Mouse (Mus musculus): ENCODE data around the gene Dyrk3. TPM values are rescaled to one million over a fixed set of nuclear protein-coding genes. Genes with fewer than 3 reads are reported as not detected.
A peak's percentile ranks its signal among the peaks of the same experiment; 100 is the strongest.

Dyrk3 gene
- polyA plus RNA-seq, 1 experiment from 2014 or later = 12.2 TPM

- no peak overlapping the region for H3K4me2 ChIP-seq (ENCODE audit: low read length)
- no peak for ATAC-seq
- no peak overlapping the region for H3K9ac ChIP-seq (ENCODE audit: low read depth, low read length)
- 33% methylated on average over 3 of the region's 3 CpGs for WGBS
- H3K9me3 ChIP-seq (ENCODE audit: control insufficient read depth, low read length) = no peaks in the 10 kb centered on the region
- H3K27me3 ChIP-seq (replicated peaks; ENCODE audit: control insufficient read depth, insufficient read depth, low read length) = no peaks in the 10 kb centered on the region
- H3K4me3 ChIP-seq (ENCODE audit: low read length) = no peak overlapping the region
- H3K4me1 ChIP-seq (ENCODE audit: control insufficient read depth, insufficient read depth, low read depth, low read length) = no peaks in the 10 kb centered on the region
- H3K27ac ChIP-seq (ENCODE audit: low read depth, low read length) = no peak overlapping the region
- 0 out of 2 replicates have a peak, but pooled peaks cover 3% of the 10 kb centered on the region for H3K36me3 ChIP-seq (ENCODE audit: control insufficient read depth, insufficient read depth, low read length)
Measured at GRCm38 (mm10) chr1:131121987-131122386, 16.2 kb downstream of the Dyrk3 start.

GRCm38 (mm10) chr1:131119026-131119425 lies 19.1 kb downstream of the Dyrk3 start:
- no peak overlapping the region for H3K4me3 ChIP-seq (ENCODE audit: low read length)

GRCm38 (mm10) chr1:131118530-131118929 lies 19.6 kb downstream of the Dyrk3 start:
- H3K27me3 ChIP-seq (replicated peaks; ENCODE audit: control insufficient read depth, insufficient read depth, low read length) = no peaks in the 10 kb centered on the region
- H3K36me3 ChIP-seq (ENCODE audit: control insufficient read depth, insufficient read depth, low read length) = no peaks in the 10 kb centered on the region
- H3K4me3 ChIP-seq (ENCODE audit: low read length) = no peak overlapping the region
- H3K9ac ChIP-seq (ENCODE audit: low read depth, low read length) = no peak overlapping the region
- peaks cover 3% of the 10 kb centered on the region; the same call in 1 of the 2 replicates for H3K4me1 ChIP-seq (ENCODE audit: control insufficient read depth, insufficient read depth, low read depth, low read length)
- no peak for ATAC-seq
- H3K27ac ChIP-seq (ENCODE audit: low read depth, low read length) = no peak overlapping the region
- no peak overlapping the region for H3K4me2 ChIP-seq (ENCODE audit: low read length)
- no peaks in the 10 kb centered on the region for H3K9me3 ChIP-seq (ENCODE audit: control insufficient read depth, low read length)
- WGBS = 72% methylated on average over 10 of the region's 10 CpGs

More at GRCm38 (mm10) chr1:131119026-131119425, 19.1 kb downstream of the Dyrk3 start:
- Histone ChIP-seq H3K9me3 (ENCODE audit: control insufficient read depth, low read length) (no peaks in the 10 kb centered on the region), H3K36me3 (ENCODE audit: control insufficient read depth, insufficient read depth, low read length) (no peaks in the 10 kb centered on the region), H3K9ac (ENCODE audit: low read depth, low read length) (no peak overlapping the region), H3K4me1 (ENCODE audit: control insufficient read depth, insufficient read depth, low read depth, low read length) (peaks cover 3% of the 10 kb centered on the region; the same call in 1 of the 2 replicates), H3K27me3 (replicated peaks; ENCODE audit: control insufficient read depth, insufficient read depth, low read length) (no peaks in the 10 kb centered on the region), H3K27ac (ENCODE audit: low read depth, low read length) (no peak overlapping the region), H3K4me2 (ENCODE audit: low read length) (no peak overlapping the region)
- no peak for ATAC-seq
- WGBS = 68% methylated on average over 2 of the region's 2 CpGs

GRCm38 (mm10) chr1:131116430-131117011 lies 21.6 kb downstream of the Dyrk3 start:
- peak overlapping the region; percentile 48; the same call in 1 of the 2 replicates for H3K9ac ChIP-seq (ENCODE audit: low read depth, low read length)
- no peaks in the 10 kb centered on the region for H3K36me3 ChIP-seq (ENCODE audit: control insufficient read depth, insufficient read depth, low read length)
- H3K4me3 ChIP-seq (ENCODE audit: low read length) = no peak overlapping the region
- 40% methylated on average over 13 of the region's 13 CpGs for WGBS
- no peaks in the 10 kb centered on the region for H3K27me3 ChIP-seq (replicated peaks; ENCODE audit: control insufficient read depth, insufficient read depth, low read length)
- peaks cover 3% of the 10 kb centered on the region; the same call in 1 of the 2 replicates for H3K4me1 ChIP-seq (ENCODE audit: control insufficient read depth, insufficient read depth, low read depth, low read length)
- peak overlapping the region; percentile 79 for H3K27ac ChIP-seq (ENCODE audit: low read depth, low read length)
- H3K9me3 ChIP-seq (ENCODE audit: control insufficient read depth, low read length) = no peaks in the 10 kb centered on the region
- H3K4me2 ChIP-seq (ENCODE audit: low read length) = 0 out of 2 replicates have a peak overlapping the region, but pooled peaks have one; percentile 17
- ATAC-seq = peak; percentile 53

GRCm38 (mm10) chr1:131115932-131116331 lies 22.2 kb downstream of the Dyrk3 start:
- Histone ChIP-seq H3K4me1 (ENCODE audit: control insufficient read depth, insufficient read depth, low read depth, low read length) (peaks cover 3% of the 10 kb centered on the region; the same call in 1 of the 2 replicates), H3K36me3 (ENCODE audit: control insufficient read depth, insufficient read depth, low read length) (no peaks in the 10 kb centered on the region), H3K4me2 (ENCODE audit: low read length) (no peak overlapping the region), H3K4me3 (ENCODE audit: low read length) (no peak overlapping the region), H3K9ac (ENCODE audit: low read depth, low read length) (no peak overlapping the region), H3K27ac (ENCODE audit: low read depth, low read length) (no peak overlapping the region), H3K27me3 (replicated peaks; ENCODE audit: control insufficient read depth, insufficient read depth, low read length) (no peaks in the 10 kb centered on the region), H3K9me3 (ENCODE audit: control insufficient read depth, low read length) (no peaks in the 10 kb centered on the region)
- peak; percentile 64; the same call in 1 of the 2 replicates for ATAC-seq
- WGBS = 19% methylated on average over 6 of the region's 6 CpGs

- no peaks in the 10 kb centered on the region for H3K9me3 ChIP-seq (ENCODE audit: control insufficient read depth, low read length)
- H3K4me1 ChIP-seq (ENCODE audit: control insufficient read depth, insufficient read depth, low read depth, low read length) = peaks cover 3% of the 10 kb centered on the region; the same call in 1 of the 2 replicates
- no peaks in the 10 kb centered on the region for H3K36me3 ChIP-seq (ENCODE audit: control insufficient read depth, insufficient read depth, low read length)
- H3K27ac ChIP-seq (ENCODE audit: low read depth, low read length) = no peak overlapping the region
- H3K4me3 ChIP-seq (ENCODE audit: low read length) = no peak overlapping the region
- ATAC-seq = no peak
- 50% methylated on average over 6 of the region's 6 CpGs for WGBS
- no peak overlapping the region for H3K9ac ChIP-seq (ENCODE audit: low read depth, low read length)
- H3K27me3 ChIP-seq (replicated peaks; ENCODE audit: control insufficient read depth, insufficient read depth, low read length) = no peaks in the 10 kb centered on the region
- H3K4me2 ChIP-seq (ENCODE audit: low read length) = no peak overlapping the region
Measured at GRCm38 (mm10) chr1:131112576-131112975, 25.6 kb downstream of the Dyrk3 start.

- Histone ChIP-seq H3K36me3 (ENCODE audit: control insufficient read depth, insufficient read depth, low read length) (no peaks in the 10 kb centered on the region), H3K4me1 (ENCODE audit: control insufficient read depth, insufficient read depth, low read depth, low read length) (no peaks in the 10 kb centered on the region; the same call in 1 of the 2 replicates), H3K9ac (ENCODE audit: low read depth, low read length) (no peak overlapping the region), H3K27ac (ENCODE audit: low read depth, low read length) (no peak overlapping the region), H3K4me3 (ENCODE audit: low read length) (no peak overlapping the region), H3K9me3 (ENCODE audit: control insufficient read depth, low read length) (no peaks in the 10 kb centered on the region), H3K27me3 (replicated peaks; ENCODE audit: control insufficient read depth, insufficient read depth, low read length) (no peaks in the 10 kb centered on the region), H3K4me2 (ENCODE audit: low read length) (no peak overlapping the region)
- WGBS = 76% methylated on average over 12 of the region's 12 CpGs
- no peak for ATAC-seq
Measured at GRCm38 (mm10) chr1:131110525-131111106, 27.5 kb downstream of the Dyrk3 start.

- H3K4me1 ChIP-seq (ENCODE audit: control insufficient read depth, insufficient read depth, low read depth, low read length) = no peaks in the 10 kb centered on the region; the same call in 1 of the 2 replicates
- no peak overlapping the region for H3K4me2 ChIP-seq (ENCODE audit: low read length)
- H3K9ac ChIP-seq (ENCODE audit: low read depth, low read length) = no peak overlapping the region
- 69% methylated on average over 10 of the region's 10 CpGs for WGBS
- H3K36me3 ChIP-seq (ENCODE audit: control insufficient read depth, insufficient read depth, low read length) = no peaks in the 10 kb centered on the region
- H3K27me3 ChIP-seq (replicated peaks; ENCODE audit: control insufficient read depth, insufficient read depth, low read length) = no peaks in the 10 kb centered on the region
- H3K9me3 ChIP-seq (ENCODE audit: control insufficient read depth, low read length) = no peaks in the 10 kb centered on the region
- no peak overlapping the region for H3K4me3 ChIP-seq (ENCODE audit: low read length)
- no peak for ATAC-seq
- H3K27ac ChIP-seq (ENCODE audit: low read depth, low read length) = no peak overlapping the region
Measured at GRCm38 (mm10) chr1:131107575-131108308, 30.4 kb downstream of the Dyrk3 start.
